Mouse (Mus musculus) thymus, adult 2 months (tissue): ENCODE results near the gene Vmn1r104. TPM values are rescaled to one million over a fixed set of nuclear protein-coding genes. Genes with fewer than 3 reads are reported as not detected.
"Not testable (repeated sequence)": the region's sequence is repeated elsewhere in the genome, so short reads cannot be mapped to it uniquely, and the experiment has no call there.

Experiments
- DNase-seq: peaks from one replicate; pipeline ENCODE4 v3.0.0; 2021
- H3K27ac ChIP-seq: fragments of 200-500 bp; 2 replicates; pipeline ENCODE4 v1.5.1; 2012; ENCODE audit warnings: low read length, control low read depth; ENCODE audit not compliant: control insufficient read depth, insufficient read depth
- H3K27me3 ChIP-seq: fragments of 200-500 bp; 2 replicates; pipeline ENCODE4 v1.6.1; 2012; ENCODE audit warnings: mild to moderate bottlenecking, low read length, moderate library complexity, mixed read lengths; ENCODE audit not compliant: control insufficient read depth, insufficient read depth
- H3K36me3 ChIP-seq: fragments of 200-500 bp; 2 replicates; pipeline ENCODE4 v1.6.1; 2012; ENCODE audit warnings: mild to moderate bottlenecking, low read length, moderate library complexity; ENCODE audit not compliant: control insufficient read depth, insufficient read depth
- H3K4me1 ChIP-seq: fragments of 200-500 bp; replicated peaks from 2 replicates; pipeline ENCODE4 v1.6.1; 2012; ENCODE audit warnings: low read length; ENCODE audit not compliant: control insufficient read depth, insufficient read depth
- H3K4me3 ChIP-seq: fragments of 200-500 bp; 2 replicates; pipeline ENCODE4 v1.5.1; 2012; ENCODE audit warnings: mild to moderate bottlenecking, low read length, control low read depth, moderate library complexity; ENCODE audit not compliant: control insufficient read depth, insufficient read depth
- WGBS: fragments of 180-500 bp; shearing (Covaris S2); methylation state at CpG from one replicate; pipeline ENCODE4 v1.1.7; 2018; 5-methylcytosine and 5-hydroxymethylcytosine counted together
- polyA plus RNA-seq: library from polyadenylated mRNA; depleted of rRNA; stranded (reverse); fragments of >200 nt; gene quantifications from 2 replicates; pipeline ENCODE4 v1.2.3, GENCODE M21; 2012; rRNA removed

Vmn1r104 gene
- polyA plus RNA-seq, result not detected in 2 replicates

GRCm38 (mm10) chr7:20533537-20533936 lies at the start of gene Vmn1r104:
TSS of gene Vmn1r104 (plus strand) at chr7:20533837.
- H3K27ac ChIP-seq, DNase-seq, H3K27me3 ChIP-seq, H3K4me1 ChIP-seq, H3K4me3 ChIP-seq, H3K36me3 ChIP-seq: not testable (repeated sequence)
- WGBS, result no CpG with 5 or more reads among the region's 3 CpGs

GRCm38 (mm10) chr7:20510434-20510833 lies 23.2 kb upstream of the Vmn1r104 start, which contains the start of gene Vmn1r103:
TSS of gene Vmn1r103 (minus strand) at chr7:20510534.
- not testable (repeated sequence) for H3K4me1 ChIP-seq, H3K27ac ChIP-seq, H3K36me3 ChIP-seq, DNase-seq, H3K27me3 ChIP-seq, H3K4me3 ChIP-seq
- WGBS, result 43% methylated on average over 1 of the region's 3 CpGs

GRCm38 (mm10) chr7:20545657-20546056 lies 12.0 kb downstream of the Vmn1r104 start, which contains the start of gene Gm5726:
TSS of gene Gm5726 (minus strand) at chr7:20545757.
- H3K4me3 ChIP-seq, H3K36me3 ChIP-seq, DNase-seq, H3K27ac ChIP-seq, H3K27me3 ChIP-seq, H3K4me1 ChIP-seq: not testable (repeated sequence)
- WGBS, result no CpG with 5 or more reads among the region's 1 CpGs

GRCm38 (mm10) chr7:20576141-20576540 lies 42.5 kb downstream of the Vmn1r104 start, which contains the start of gene Gm4141:
TSS of gene Gm4141 (minus strand) at chr7:20576241.
- not testable (repeated sequence) for H3K27me3 ChIP-seq, H3K4me3 ChIP-seq, H3K36me3 ChIP-seq, DNase-seq, H3K4me1 ChIP-seq, H3K27ac ChIP-seq
- no CpG with 5 or more reads among the region's 3 CpGs for WGBS

Other genes with a start within 250 kb of the Vmn1r104 start
- gene Gm4133, start 199.8 kb upstream of the Vmn1r104 start, polyA plus RNA-seq, result not detected in 2 replicates
- gene Gm5728, start 158.4 kb upstream of the Vmn1r104 start, polyA plus RNA-seq, result not detected in 2 replicates
- gene Vmn1r100, start 115.9 kb upstream of the Vmn1r104 start, polyA plus RNA-seq, result not detected in 2 replicates
- gene Vmn1r101, start 91.2 kb upstream of the Vmn1r104 start, polyA plus RNA-seq, result not detected in 2 replicates
- gene Gm10670, start 58.9 kb upstream of the Vmn1r104 start, polyA plus RNA-seq, result not detected in 2 replicates
- not detected in 2 replicates for gene Vmn1r103, start 23.3 kb upstream of the Vmn1r104 start, polyA plus RNA-seq
- not detected in 2 replicates for gene Gm5726, start 11.9 kb downstream of the Vmn1r104 start, polyA plus RNA-seq
- gene Gm4141, start 42.4 kb downstream of the Vmn1r104 start, polyA plus RNA-seq, result not detected in 2 replicates
- not detected in 2 replicates for gene Gm4513, start 65.2 kb downstream of the Vmn1r104 start, polyA plus RNA-seq
- not detected in 2 replicates for gene Vmn1r107, start 135.1 kb downstream of the Vmn1r104 start, polyA plus RNA-seq
- gene Vmn1r111, start 169.4 kb downstream of the Vmn1r104 start, polyA plus RNA-seq, result not detected in 2 replicates
- gene Gm10668, start 196.8 kb downstream of the Vmn1r104 start, polyA plus RNA-seq, result not detected in 2 replicates
- gene Vmn1r112, start 237.3 kb downstream of the Vmn1r104 start, polyA plus RNA-seq, result not detected in 2 replicates